Mouse (Mus musculus) CH12.LX (cell line): ENCODE results near the gene 2210016L21Rik. TPM values are rescaled to one million over a fixed set of nuclear protein-coding genes. Genes with fewer than 3 reads are reported as not detected.
A peak's percentile ranks its signal among the peaks of the same experiment; 100 is the strongest.

Source experiments
- DNase-seq: peaks from one replicate; pipeline ENCODE4 v3.0.0-alpha.2; 2013; ENCODE audit errors: extremely low read depth
- H3K27ac ChIP-seq: 2 replicates; pipeline ENCODE4 v1.5.1; 2012; ENCODE audit warnings: low read depth, mild to moderate bottlenecking, control low read depth, moderate library complexity; ENCODE audit not compliant: insufficient read depth
- H3K27me3 ChIP-seq: replicated peaks from 2 replicates; pipeline ENCODE3; 2012; ENCODE audit warnings: inconsistent platforms
- H3K36me3 ChIP-seq, 2 experiments: replicated peaks in 1 of 2; 2 replicates each; pipeline versions ENCODE3 to v1.6.1; 2012; ENCODE audit warnings: inconsistent platforms in 1 of 2, low read length in 1 of 2, mild to moderate bottlenecking in 1 of 2, mixed read lengths in 1 of 2, moderate library complexity in 1 of 2; ENCODE audit not compliant: control insufficient read depth in 1 of 2, insufficient read depth in 1 of 2
- H3K4me1 ChIP-seq, 2 experiments: 2 replicates each; pipeline ENCODE4 v1.6.1; 2012; ENCODE audit warnings: inconsistent platforms in 1 of 2, moderate library complexity in 1 of 2; ENCODE audit not compliant: insufficient read depth in 2 of 2, control insufficient read depth in 1 of 2
- H3K4me2 ChIP-seq: 2 replicates; pipeline ENCODE4 v1.6.1; 2012; ENCODE audit warnings: low read depth, mild to moderate bottlenecking, control low read depth; ENCODE audit not compliant: poor library complexity, insufficient read depth, severe bottlenecking
- H3K4me3 ChIP-seq, 3 experiments: fragments of 150-350 bp in 1 of 3; sonication (generic) in 1 of 3; replicated peaks in 1 of 3; 2 replicates each; pipeline versions ENCODE3 to v1.5.1; 2011 to 2012; ENCODE audit warnings: low read depth in 2 of 3, low read length in 2 of 3, mild to moderate bottlenecking in 2 of 3, moderate library complexity in 2 of 3, control low read depth in 1 of 3, improper control_type of control experiment in 1 of 3, inconsistent platforms in 1 of 3, mixed read lengths in 1 of 3; ENCODE audit not compliant: poor library complexity in 1 of 3
- H3K79me2 ChIP-seq: replicated peaks from 2 replicates; pipeline ENCODE4 v1.6.1; 2012; ENCODE audit warnings: mild to moderate bottlenecking, moderate library complexity; ENCODE audit not compliant: control insufficient read depth, poor library complexity, insufficient read depth, severe bottlenecking; ENCODE audit errors: extremely low read depth
- H3K9ac ChIP-seq: 2 replicates; pipeline ENCODE4 v1.6.1; 2012; ENCODE audit warnings: low read depth, mild to moderate bottlenecking, control low read depth, moderate library complexity; ENCODE audit not compliant: insufficient read depth
- H3K9me3 ChIP-seq: replicated peaks from 2 replicates; pipeline ENCODE3; 2012; ENCODE audit warnings: low read length, inconsistent platforms, mixed read lengths
- BHLHE40 ChIP-seq: IDR thresholded peaks from 2 replicates; pipeline ENCODE4 v1.6.1; 2011; ENCODE audit warnings: mild to moderate bottlenecking, low read depth, low read length, improper control_type of control experiment
- CHD1 ChIP-seq: IDR thresholded peaks from 2 replicates; pipeline ENCODE4 v1.6.1; 2012; ENCODE audit warnings: low read depth, low read length, improper control_type of control experiment, inconsistent platforms
- CHD2 ChIP-seq: IDR thresholded peaks from 2 replicates; pipeline ENCODE4 v1.6.1; 2011; ENCODE audit warnings: low read length, improper control_type of control experiment
- E2F4 ChIP-seq: IDR thresholded peaks from 2 replicates; pipeline ENCODE4 v1.6.1; 2011; ENCODE audit warnings: low read depth, low read length, improper control_type of control experiment; ENCODE audit not compliant: insufficient replicate concordance
- ELF1 ChIP-seq: IDR thresholded peaks from 2 replicates; pipeline ENCODE4 v1.6.1; 2014; ENCODE audit warnings: low read depth, mild to moderate bottlenecking, inconsistent platforms, low read length, improper control_type of control experiment
- EP300 ChIP-seq: IDR thresholded peaks from 2 replicates; pipeline ENCODE4 v1.6.1; 2011; ENCODE audit warnings: low read length, improper control_type of control experiment
- ETS1 ChIP-seq: conservative IDR thresholded peaks from 2 replicates; pipeline ENCODE4 v1.6.1; 2012; ENCODE audit warnings: low read depth, mild to moderate bottlenecking, inconsistent platforms, low read length, improper control_type of control experiment, moderate library complexity
- JUN ChIP-seq: IDR thresholded peaks from 2 replicates; pipeline ENCODE4 v1.6.1; 2011; ENCODE audit warnings: low read depth, mild to moderate bottlenecking, low read length, improper control_type of control experiment, moderate library complexity; ENCODE audit not compliant: insufficient read depth
- JUND ChIP-seq: conservative IDR thresholded peaks from 2 replicates; pipeline ENCODE4 v1.6.1; 2011; ENCODE audit warnings: low read depth, low read length, improper control_type of control experiment
- KAT2A ChIP-seq: IDR thresholded peaks from 2 replicates; pipeline ENCODE4 v1.6.1; 2012; ENCODE audit warnings: low read length, improper control_type of control experiment, inconsistent platforms; ENCODE audit not compliant: insufficient replicate concordance
- MAFK ChIP-seq: IDR thresholded peaks from 2 replicates; pipeline ENCODE4 v1.6.1; 2011; ENCODE audit warnings: low read length, improper control_type of control experiment; ENCODE audit not compliant: insufficient replicate concordance
- MAX ChIP-seq: IDR thresholded peaks from 2 replicates; pipeline ENCODE4 v1.6.1; 2011; ENCODE audit warnings: low read length, improper control_type of control experiment
- MAZ ChIP-seq: IDR thresholded peaks from 2 replicates; pipeline ENCODE4 v1.6.1; 2012; ENCODE audit warnings: low read depth, mild to moderate bottlenecking, inconsistent platforms, low read length, improper control_type of control experiment, moderate library complexity
- MYC ChIP-seq: IDR thresholded peaks from 2 replicates; pipeline ENCODE4 v1.6.1; 2011; ENCODE audit warnings: low read depth, mild to moderate bottlenecking, improper control_type of control experiment, low read length
- RCOR1 ChIP-seq: conservative IDR thresholded peaks from 2 replicates; pipeline ENCODE4 v1.6.1; 2012; ENCODE audit warnings: low read depth, mild to moderate bottlenecking, inconsistent platforms, low read length, improper control_type of control experiment
- SMC3 ChIP-seq: IDR thresholded peaks from 2 replicates; pipeline ENCODE4 v1.6.1; 2011; ENCODE audit warnings: low read depth, low read length, improper control_type of control experiment
- TBP ChIP-seq: conservative IDR thresholded peaks from 2 replicates; pipeline ENCODE4 v1.6.1; 2011; ENCODE audit warnings: low read depth, low read length, improper control_type of control experiment
- TCF12 ChIP-seq: IDR thresholded peaks from 2 replicates; pipeline ENCODE4 v1.6.1; 2014; ENCODE audit warnings: low read depth, mild to moderate bottlenecking, inconsistent platforms, low read length, improper control_type of control experiment
- UBTF ChIP-seq: IDR thresholded peaks from 2 replicates; pipeline ENCODE4 v1.6.1; 2012; ENCODE audit warnings: low read depth, mild to moderate bottlenecking, inconsistent platforms, low read length, improper control_type of control experiment, moderate library complexity
- dilution Hi-C: fragments of 300-500 bp; cut with MboI; formaldehyde crosslinking; loops from 2 replicates; pipeline ENCODE4 v1.14.3; 2020; ENCODE audit warnings: low sequenced_read_pairs; ENCODE audit not compliant: extremely low pct_unique_long_range_greater_than_20kb, extremely low pct_ligation_motif_present
- in situ Hi-C: fragments of 300-500 bp; cut with MboI; formaldehyde crosslinking; loops from 3 replicates; pipeline ENCODE4 v1.14.3; 2019; ENCODE audit warnings: low sequenced_read_pairs, low pct_ligation_motif_present, low pct_unique_long_range_greater_than_20kb, mixed read lengths
- polyA plus RNA-seq: library from polyadenylated mRNA; unstranded; fragments of >175 nt; gene quantifications from 2 replicates; pipeline ENCODE4 v1.2.1, GENCODE M21; 2012; ENCODE audit warnings: low read depth; ENCODE audit not compliant: insufficient read length
- total RNA-seq, 2 experiments: library from RNA; depleted of rRNA; stranded (reverse); fragments of 300-350 nt in 1 of 2; fragments of >200 nt in 1 of 2; gene quantifications; 2 replicates each; pipeline ENCODE4 v1.2.3; 2012 to 2014

2210016L21Rik gene
- total and polyA plus RNA-seq, 3 experiments: 11.5 to 32.5 (median 21.6) TPM

DNA sequence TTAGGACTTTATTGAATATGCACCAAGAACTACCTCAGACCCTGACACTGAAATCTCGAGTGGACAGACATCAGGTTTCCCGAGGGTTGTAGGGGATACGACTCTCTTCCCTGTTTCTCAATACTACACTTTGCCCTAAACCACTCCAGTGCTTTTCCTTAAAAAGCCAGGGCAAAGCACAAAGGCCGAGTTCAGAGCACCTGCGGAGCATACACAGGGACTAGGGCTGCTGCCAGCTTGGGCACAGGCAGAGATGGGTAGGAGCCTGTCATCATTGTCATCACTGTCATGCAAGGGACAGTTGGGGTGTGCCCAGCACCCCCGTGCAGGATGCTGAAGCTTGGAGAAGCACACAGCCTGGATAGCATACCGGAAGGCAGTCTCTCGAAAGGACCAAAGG, 8.8 kb upstream of the 2210016L21Rik start:
- no peak for DNase-seq

DNA sequence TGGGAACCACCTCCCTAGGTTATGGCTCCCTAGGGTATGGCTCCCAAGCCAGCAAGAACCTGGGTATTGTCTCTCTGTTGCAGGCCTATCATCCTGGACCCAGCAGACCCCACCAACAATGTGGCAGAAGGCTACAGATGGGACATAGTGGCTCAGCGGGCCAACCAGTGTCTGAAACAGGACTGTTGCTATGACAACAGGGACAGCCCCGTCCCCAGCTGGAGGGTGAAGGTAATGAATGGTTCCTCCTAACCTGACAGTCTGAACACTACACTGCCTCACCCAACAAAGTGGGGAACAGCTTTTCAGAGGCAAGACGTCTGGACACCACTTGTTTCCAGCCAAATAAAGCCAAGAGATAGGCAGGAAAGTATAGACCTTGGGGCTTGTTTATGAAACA, 6.1 kb upstream of the 2210016L21Rik start:
- H3K79me2 ChIP-seq: no peaks in the 10 kb centered on the region
- H3K4me3 ChIP-seq: no peak overlapping the region
- H3K9ac ChIP-seq: no peak overlapping the region
- H3K4me1 ChIP-seq: peaks cover 7 to 18% of the 10 kb centered on the region in 2 experiments; a peak in 3 of 4 replicates
- DNase-seq: peak; percentile 70
- peaks cover 3% of the 10 kb centered on the region for H3K27me3 ChIP-seq
- TF ChIP-seq CHD2 (no peak), KAT2A (no peak), EP300 (no peak), MAFK (no peak), TBP (no peak), SMC3 (no peak), CHD1 (no peak), UBTF (no peak), E2F4 (no peak), ETS1 (no peak), MAX (no peak), RCOR1 (no peak), MYC (no peak), ELF1 (no peak), TCF12 (no peak), BHLHE40 (no peak), MAZ (no peak)
- TF ChIP-seq, all 38 proteins: peak for 0
- no peaks in the 10 kb centered on the region for H3K36me3 ChIP-seq
- H3K27ac ChIP-seq: no peak overlapping the region
- in situ Hi-C loops (no loop called here), dilution Hi-C loops (no loop called here)
- no peaks in the 10 kb centered on the region for H3K9me3 ChIP-seq
- no peak overlapping the region for H3K4me2 ChIP-seq

More for the DNA sequence above, 8.8 kb upstream of the 2210016L21Rik start:
- Histone ChIP-seq H3K9ac (no peak overlapping the region), H3K27ac (no peak overlapping the region), H3K4me1 (peaks cover 7 to 18% of the 10 kb centered on the region in 2 experiments; a peak in 3 of 4 replicates), H3K4me2 (no peak overlapping the region), H3K27me3 (peaks cover 2% of the 10 kb centered on the region), H3K36me3 (no peaks in the 10 kb centered on the region), H3K9me3 (no peaks in the 10 kb centered on the region), H3K4me3 (no peak overlapping the region), H3K79me2 (no peaks in the 10 kb centered on the region)
- no peak for TF ChIP-seq JUN
- no peak for TF ChIP-seq JUND
- no peak for TF ChIP-seq ELF1
- dilution Hi-C loops (no loop called here), in situ Hi-C loops (no loop called here)
